Comparison of ENCODE assay signal across 7 mouse cellular contexts in the genomic region with DNA sequence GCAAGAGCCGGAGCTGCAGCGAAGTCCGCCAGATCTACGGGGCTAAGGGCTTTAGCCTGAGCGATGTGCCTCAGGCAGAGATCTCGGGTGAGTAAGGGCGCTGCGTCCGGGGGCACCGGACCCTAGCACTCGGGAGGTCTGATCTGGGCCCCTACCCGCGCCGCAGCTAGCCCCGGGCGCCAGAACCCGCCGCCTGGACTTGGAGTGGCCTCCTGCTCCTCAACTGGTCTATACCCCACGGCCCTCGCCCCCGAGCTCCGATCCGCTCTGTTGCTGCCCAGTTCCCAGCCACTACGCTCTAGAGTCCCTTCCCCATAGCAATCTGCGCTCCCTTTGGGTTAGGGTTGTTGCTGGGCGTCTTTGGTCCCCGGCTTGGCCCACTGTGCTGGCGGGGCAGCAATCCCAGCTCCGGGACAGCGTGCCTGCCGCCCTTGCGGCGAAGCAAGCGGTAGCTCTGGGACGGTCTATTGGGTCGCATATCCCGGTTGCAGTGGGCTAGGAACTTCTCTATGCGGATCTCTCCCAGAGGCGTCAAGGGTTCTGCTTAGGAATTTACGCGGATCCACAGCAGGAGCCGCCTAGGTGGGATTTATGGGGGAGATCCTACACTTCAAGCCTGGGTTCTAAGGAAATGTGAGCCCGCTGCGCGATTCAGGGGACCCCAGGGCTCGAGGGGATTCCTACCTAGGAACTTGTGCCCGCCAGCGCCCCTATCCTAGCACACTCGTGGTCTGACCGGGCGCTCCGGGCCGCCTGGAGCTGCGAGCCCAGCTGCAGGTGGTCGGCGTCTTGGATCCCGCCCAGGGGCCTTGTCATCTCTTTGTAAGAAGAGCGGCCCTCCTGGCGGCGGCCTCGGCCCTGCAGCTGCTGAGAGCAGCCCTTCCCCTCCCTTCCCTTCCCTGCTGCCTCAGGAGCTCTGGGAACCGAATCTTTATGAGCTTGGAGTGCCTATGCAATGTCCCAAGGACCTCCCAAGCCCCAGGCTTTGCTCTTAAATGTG. TPM values are rescaled to one million over a fixed set of nuclear protein-coding genes. Genes with fewer than 3 reads are reported as not detected.
DNase-seq lines count a peak whose midpoint lies in the region; ATAC-seq and TF ChIP-seq lines count a peak whose summit lies in the region.

No protein-coding gene starts in this region.

- H3K4me3 ChIP-seq in ES-E14 (ENCODE audit: insufficient read depth in 1 of 2, low read depth in 1 of 2, low read length in 2 of 2, poor library complexity in 1 of 2, severe bottlenecking in 1 of 2): peak overlapping the region; percentile 76 to 93
- H3K4me3 ChIP-seq in embryonic facial prominence, embryonic 13.5 days: peak overlapping the region; percentile 78
- H3K4me3 ChIP-seq in heart, embryonic 16.5 days (ENCODE audit: low read length): peak overlapping the region; percentile 79
- peak overlapping the region; percentile 60 for H3K4me3 ChIP-seq in stomach, embryonic 14.5 days (ENCODE audit: low read depth, low read length)

- no peaks in the 10 kb centered on the region for H3K9me3 ChIP-seq in ES-E14 (ENCODE audit: control insufficient read depth, insufficient read depth, low read depth, low read length)
- no peaks in the 10 kb centered on the region for H3K9me3 ChIP-seq in embryonic facial prominence, embryonic 13.5 days
- H3K9me3 ChIP-seq in heart, embryonic 16.5 days (replicated peaks; ENCODE audit: control insufficient read depth, low read length): no peaks in the 10 kb centered on the region
- H3K9me3 ChIP-seq in stomach, embryonic 14.5 days (ENCODE audit: control insufficient read depth, low read depth, low read length): no peaks in the 10 kb centered on the region

- peaks cover 0 to 3% of the 10 kb centered on the region in 2 experiments; a peak in 1 of 4 replicates for H3K4me1 ChIP-seq in ES-E14 (ENCODE audit: control insufficient read depth in 2 of 2, insufficient read depth in 2 of 2, low read length in 2 of 2, poor library complexity in 1 of 2)
- peaks cover 28% of the 10 kb centered on the region for H3K4me1 ChIP-seq in embryonic facial prominence, embryonic 13.5 days
- H3K4me1 ChIP-seq in heart, embryonic 16.5 days (ENCODE audit: control insufficient read depth, insufficient read depth, low read length): peaks cover 26% of the 10 kb centered on the region
- peaks cover 11% of the 10 kb centered on the region for H3K4me1 ChIP-seq in stomach, embryonic 14.5 days (ENCODE audit: control insufficient read depth, insufficient read depth, low read length)

- under 1% methylated on average over 62 of the region's 62 CpGs for WGBS in embryonic facial prominence, embryonic 13.5 days
- whole genome bisulfite sequencing in heart, embryonic 16.5 days: 1% methylated on average over 62 of the region's 62 CpGs
- under 1% methylated on average over 60 of the region's 62 CpGs for WGBS in stomach, embryonic 14.5 days

- peaks cover 9% of the 10 kb centered on the region; the same call in 1 of the 2 replicates for H3K27me3 ChIP-seq in embryonic facial prominence, embryonic 13.5 days
- peaks cover 25% of the 10 kb centered on the region for H3K27me3 ChIP-seq in heart, embryonic 16.5 days (ENCODE audit: control insufficient read depth, insufficient read depth, low read length)
- H3K27me3 ChIP-seq in stomach, embryonic 14.5 days (ENCODE audit: control insufficient read depth, insufficient read depth, low read length): no peaks in the 10 kb centered on the region

- in situ Hi-C loops in ES-E14 (cut with MboI; ENCODE audit: low sequenced_read_pairs in 2 of 2, unreplicated experiment in 2 of 2): no loop called here

- peak; percentile 39 for DNase-seq in ES-E14 (ENCODE audit: low read depth, low spot score)
- DNase-seq in adrenal gland, postnatal 25 days: peak; percentile 54
- DNase-seq in kidney, postnatal 36 days: peak; percentile 18 to 42
- DNase-seq in mesoderm, embryonic 11.5 days (ENCODE audit: low read depth, low spot score): peak; percentile 87

- H3K4me2 ChIP-seq in embryonic facial prominence, embryonic 13.5 days: peak overlapping the region; percentile 84
- peak overlapping the region; percentile 87 for H3K4me2 ChIP-seq in heart, embryonic 16.5 days (ENCODE audit: low read depth, low read length)
- peak overlapping the region; percentile 78 for H3K4me2 ChIP-seq in stomach, embryonic 14.5 days (replicated peaks; ENCODE audit: low read depth, low read length)

- peak; percentile 7; the same call in 1 of the 2 replicates for ATAC-seq in embryonic facial prominence, embryonic 13.5 days (ENCODE audit: insufficient number of reproducible peaks, insufficient read depth, low FRiP score, low TSS enrichment, low read depth)
- ATAC-seq in heart, embryonic 16.5 days (replicated peaks; ENCODE audit: extremely low read depth, insufficient read depth, low FRiP score): peak; percentile 34
- peak; percentile 46 for ATAC-seq in stomach, embryonic 14.5 days (ENCODE audit: insufficient number of reproducible peaks, insufficient read depth, low FRiP score, low read depth)

- H3K27ac ChIP-seq in ES-E14 (ENCODE audit: insufficient read depth, low read depth, low read length, poor library complexity, severe bottlenecking): no peak overlapping the region
- peak overlapping the region; percentile 90 for H3K27ac ChIP-seq in embryonic facial prominence, embryonic 13.5 days
- peak overlapping the region; percentile 94 for H3K27ac ChIP-seq in heart, embryonic 16.5 days (ENCODE audit: low read length)
- H3K27ac ChIP-seq in stomach, embryonic 14.5 days (ENCODE audit: low read length): peak overlapping the region; percentile 95

- H3K9ac ChIP-seq in ES-E14 (ENCODE audit: insufficient read depth, low read depth, low read length, poor library complexity, severe bottlenecking): peak overlapping the region; percentile 88
- H3K9ac ChIP-seq in embryonic facial prominence, embryonic 13.5 days: peak overlapping the region; percentile 82
- peak overlapping the region; percentile 86 for H3K9ac ChIP-seq in heart, embryonic 16.5 days (ENCODE audit: low read length)
- peak overlapping the region; percentile 92 for H3K9ac ChIP-seq in stomach, embryonic 14.5 days (replicated peaks; ENCODE audit: low read depth, low read length)

- H3K36me3 ChIP-seq in ES-E14 (ENCODE audit: control insufficient read depth, insufficient read depth, low read length, poor library complexity, severe bottlenecking): peaks cover 2% of the 10 kb centered on the region; the same call in 1 of the 2 replicates
- H3K36me3 ChIP-seq in embryonic facial prominence, embryonic 13.5 days: no peaks in the 10 kb centered on the region
- 0 out of 2 replicates have a peak, but pooled peaks cover 4% of the 10 kb centered on the region for H3K36me3 ChIP-seq in heart, embryonic 16.5 days (ENCODE audit: control insufficient read depth, insufficient read depth)
- H3K36me3 ChIP-seq in stomach, embryonic 14.5 days (ENCODE audit: control insufficient read depth, insufficient read depth, low read length): no peaks in the 10 kb centered on the region; the same call in 1 of the 2 replicates

TF ChIP-seq in ES-E14, 5 proteins besides CTCF, POLR2A, EP300 and RAD21:
- no peak for TF ChIP-seq ZNF384 (IDR thresholded peaks at IDR 0.05; ENCODE audit: low read depth, low read length)
- TF ChIP-seq ZC3H11A (IDR thresholded peaks at IDR 0.05; ENCODE audit: borderline replicate concordance, low read depth, low read length): no peak
- no peak for TF ChIP-seq HCFC1 (IDR thresholded peaks at IDR 0.05; ENCODE audit: borderline replicate concordance, insufficient read depth, low read length)
- no peak for TF ChIP-seq MAFK (IDR thresholded peaks at IDR 0.05; ENCODE audit: insufficient read depth, low read depth, low read length)
- no peak for TF ChIP-seq CHD2 (IDR thresholded peaks at IDR 0.05; ENCODE audit: low read depth, low read length)

RNA-seq across cellular contexts. Expression of a gene that starts 0.9 kb away (rescaled TPM):
- 38.0 and 49.9 TPM in 2 replicates for total RNA-seq in ES-E14 (2012; rRNA removed)
- total RNA-seq in adrenal gland, postnatal 25 days (2021): 66.0 and 69.4 TPM in 2 replicates
- 58.5 and 66.1 TPM in 2 replicates for polyA plus RNA-seq in embryonic facial prominence, embryonic 13.5 days (2015; fragmentation: Nextera tagmentation; extraction: Ambion mirVana)
- polyA plus RNA-seq in heart, embryonic 16.5 days (2015; fragmentation: Nextera tagmentation; extraction: Ambion mirVana): 68.0 and 70.4 TPM in 2 replicates
- polyA plus RNA-seq in stomach, embryonic 14.5 days (2014; fragmentation: Nextera tagmentation; extraction: Ambion mirVana): 48.3 and 49.7 TPM in 2 replicates

Comparison
In these comparisons a context has a peak if more than half of its experiments do, and no peak if none do; other contexts are left out.
1. DNase-seq: peak in every context shown above with its lines; median percentile 87 in mesoderm, embryonic 11.5 days; 54 in adrenal gland, postnatal 25 days; 39 in ES-E14; 30 in kidney, postnatal 36 days.